Mouse (Mus musculus) hindbrain, embryonic 11.5 days (tissue): ENCODE results near the gene Pnkd. TPM values are rescaled to one million over a fixed set of nuclear protein-coding genes. Genes with fewer than 3 reads are reported as not detected.

Experiments used
- ATAC-seq: fragments of 200-750 bp; cut with Nextera tagmentation; 2 replicates; pipeline ENCODE4 v1.8.0; 2017; ENCODE audit warnings: mild to moderate bottlenecking, moderate TSS enrichment, moderate library complexity; ENCODE audit not compliant: low FRiP score
- DNase-seq: peaks from one replicate; pipeline ENCODE4 v3.0.0-alpha.2; 2015; ENCODE audit warnings: low spot score
- H3K27ac ChIP-seq: fragments of 300-500 bp; sonication (generic); 2 replicates; pipeline ENCODE4 v1.5.1; 2014; ENCODE audit warnings: mild to moderate bottlenecking, low read depth, low read length
- H3K27me3 ChIP-seq: fragments of 300-500 bp; sonication (generic); 2 replicates; pipeline ENCODE4 v1.6.1; 2014; ENCODE audit warnings: mild to moderate bottlenecking, low read length, moderate library complexity, mixed read lengths; ENCODE audit not compliant: control insufficient read depth, insufficient read depth
- H3K36me3 ChIP-seq: fragments of 300-500 bp; sonication (generic); 2 replicates; pipeline ENCODE4 v1.6.1; 2014; ENCODE audit warnings: mild to moderate bottlenecking, low read length, moderate library complexity, mixed read lengths; ENCODE audit not compliant: control insufficient read depth, insufficient read depth
- H3K4me1 ChIP-seq: fragments of 300-500 bp; sonication (generic); replicated peaks from 2 replicates; pipeline ENCODE4 v1.6.1; 2014; ENCODE audit warnings: low read length, mixed read lengths; ENCODE audit not compliant: control insufficient read depth, insufficient read depth
- H3K4me2 ChIP-seq: fragments of 300-500 bp; sonication (generic); replicated peaks from 2 replicates; pipeline ENCODE4 v1.6.1; 2014; ENCODE audit warnings: mild to moderate bottlenecking, low read depth, low read length
- H3K4me3 ChIP-seq: fragments of 300-500 bp; sonication (generic); 2 replicates; pipeline ENCODE4 v1.5.1; 2014; ENCODE audit warnings: low read depth, low read length
- H3K9ac ChIP-seq: fragments of 300-500 bp; sonication (generic); 2 replicates; pipeline ENCODE4 v1.6.1; 2014; ENCODE audit warnings: low read depth, low read length
- H3K9me3 ChIP-seq: fragments of 300-500 bp; sonication (generic); 2 replicates; pipeline ENCODE4 v1.6.1; 2016; ENCODE audit warnings: low read length; ENCODE audit not compliant: control insufficient read depth
- WGBS: fragments of 180-500 bp; shearing (Covaris S2); extraction: QIAGEN DNeasy Blood & Tissue Kit; methylation state at CpG from one replicate; pipeline ENCODE4 v1.1.7; 2014; 5-methylcytosine and 5-hydroxymethylcytosine counted together
- polyA plus RNA-seq: library from polyadenylated mRNA; unstranded; fragments of >200 nt; fragmentation: Nextera tagmentation; extraction: Ambion mirVana; gene quantifications from 2 replicates; pipeline ENCODE4 v1.2.1, GENCODE M21; 2014

Gene Pnkd
- 85.4 and 99.4 TPM in 2 replicates for polyA plus RNA-seq

GRCm38 (mm10) chr1:74284543-74285160 is at the start of gene Pnkd, which contains the start of gene Aamp:
TSS of gene Pnkd (plus strand) at chr1:74284930.
TSS of gene Aamp (minus strand) at chr1:74284738.
- DNase-seq = peak; percentile 100

GRCm38 (mm10) chr1:74235938-74236589 is 48.7 kb upstream of the Pnkd start, which contains the start of gene Arpc2:
TSS of gene Arpc2 (plus strand) at chr1:74236084.
- 2% methylated on average over 51 of the region's 55 CpGs for WGBS
- H3K9ac ChIP-seq = peak within 1 kb of the TSS; percentile 92
- ATAC-seq (peak; percentile 93), DNase-seq (peak; percentile 99)
- H3K9me3 ChIP-seq = no peaks in the 10 kb centered on the region
- no peaks in the 10 kb centered on the region for H3K27me3 ChIP-seq
- peak within 1 kb of the TSS; percentile 96 for H3K4me3 ChIP-seq
- H3K36me3 ChIP-seq = no peaks in the 10 kb centered on the region
- peak within 1 kb of the TSS; percentile 80 for H3K4me2 ChIP-seq
- no peaks in the 10 kb centered on the region; the same call in 1 of the 2 replicates for H3K4me1 ChIP-seq
- H3K27ac ChIP-seq = peak within 1 kb of the TSS; percentile 83

More at GRCm38 (mm10) chr1:74284543-74285160, at the start of gene Pnkd, which contains the start of gene Aamp:
- whole genome bisulfite sequencing = under 1% methylated on average over 56 of the region's 56 CpGs
- Histone ChIP-seq H3K4me3 (peak within 1 kb of the TSS; percentile 80), H3K9me3 (no peaks in the 10 kb centered on the region), H3K9ac (peak within 1 kb of the TSS; percentile 75), H3K4me1 (0 out of 2 replicates have a peak, but pooled peaks cover 8% of the 10 kb centered on the region), H3K4me2 (peak within 1 kb of the TSS; percentile 71), H3K36me3 (no peaks in the 10 kb centered on the region), H3K27ac (peak within 1 kb of the TSS; percentile 33; the same call in 1 of the 2 replicates), H3K27me3 (no peaks in the 10 kb centered on the region)
- ATAC-seq = peak; percentile 98

- Histone ChIP-seq H3K9ac (peak overlapping the region; percentile 92), H3K4me1 (no peaks in the 10 kb centered on the region; the same call in 1 of the 2 replicates), H3K36me3 (no peaks in the 10 kb centered on the region), H3K27ac (peak overlapping the region; percentile 83), H3K4me3 (peak overlapping the region; percentile 96), H3K27me3 (no peaks in the 10 kb centered on the region), H3K9me3 (no peaks in the 10 kb centered on the region), H3K4me2 (peak overlapping the region; percentile 80)
- WGBS = 2% methylated on average over 50 of the region's 57 CpGs
- ATAC-seq (peak; percentile 61), DNase-seq (peak; percentile 49)
Measured at GRCm38 (mm10) chr1:74236590-74237317, 48.0 kb upstream of the Pnkd start.

- DNase-seq (no peak), ATAC-seq (no peak)
- peak overlapping the region; percentile 92 for H3K9ac ChIP-seq
- H3K4me2 ChIP-seq = peak overlapping the region; percentile 80
- H3K9me3 ChIP-seq = no peaks in the 10 kb centered on the region
- no peaks in the 10 kb centered on the region for H3K27me3 ChIP-seq
- H3K4me1 ChIP-seq = no peaks in the 10 kb centered on the region; the same call in 1 of the 2 replicates
- 50% methylated on average over 5 of the region's 5 CpGs for WGBS
- no peaks in the 10 kb centered on the region for H3K36me3 ChIP-seq
- peak overlapping the region; percentile 96 for H3K4me3 ChIP-seq
- H3K27ac ChIP-seq = no peak overlapping the region
Measured at GRCm38 (mm10) chr1:74237671-74238070, 47.1 kb upstream of the Pnkd start.

GRCm38 (mm10) chr1:74238136-74238535 is 46.6 kb upstream of the Pnkd start:
- H3K9ac ChIP-seq = no peak overlapping the region
- WGBS = 73% methylated on average over 1 of the region's 1 CpGs
- no peaks in the 10 kb centered on the region for H3K36me3 ChIP-seq

GRCm38 (mm10) chr1:74239162-74239561 is 45.6 kb upstream of the Pnkd start:
- Histone ChIP-seq H3K9me3 (no peaks in the 10 kb centered on the region), H3K27me3 (no peaks in the 10 kb centered on the region), H3K4me1 (no peaks in the 10 kb centered on the region; the same call in 1 of the 2 replicates), H3K36me3 (no peaks in the 10 kb centered on the region), H3K27ac (no peak overlapping the region), H3K4me2 (no peak overlapping the region), H3K4me3 (no peak overlapping the region), H3K9ac (no peak overlapping the region)
- no peak for DNase-seq
- 81% methylated on average over 7 of the region's 7 CpGs for WGBS
- ATAC-seq = no peak

More at GRCm38 (mm10) chr1:74238136-74238535, 46.6 kb upstream of the Pnkd start:
- DNase-seq (no peak), ATAC-seq (no peak)
- Histone ChIP-seq H3K27me3 (no peaks in the 10 kb centered on the region), H3K9me3 (no peaks in the 10 kb centered on the region), H3K4me3 (peak overlapping the region; percentile 96; the same call in 1 of the 2 replicates), H3K4me1 (no peaks in the 10 kb centered on the region; the same call in 1 of the 2 replicates), H3K4me2 (peak overlapping the region; percentile 80; the same call in 1 of the 2 replicates), H3K27ac (no peak overlapping the region)

GRCm38 (mm10) chr1:74239618-74240017 is 45.1 kb upstream of the Pnkd start:
- Histone ChIP-seq H3K9me3 (no peaks in the 10 kb centered on the region), H3K4me3 (no peak overlapping the region), H3K4me2 (no peak overlapping the region), H3K27me3 (no peaks in the 10 kb centered on the region), H3K36me3 (no peaks in the 10 kb centered on the region), H3K9ac (no peak overlapping the region), H3K4me1 (no peaks in the 10 kb centered on the region; the same call in 1 of the 2 replicates), H3K27ac (no peak overlapping the region)
- DNase-seq (no peak), ATAC-seq (no peak)
- 79% methylated on average over 11 of the region's 11 CpGs for WGBS

- Histone ChIP-seq H3K4me1 (no peaks in the 10 kb centered on the region; the same call in 1 of the 2 replicates), H3K4me3 (no peak overlapping the region), H3K9me3 (no peaks in the 10 kb centered on the region), H3K9ac (no peak overlapping the region), H3K36me3 (no peaks in the 10 kb centered on the region), H3K4me2 (no peak overlapping the region), H3K27ac (no peak overlapping the region), H3K27me3 (no peaks in the 10 kb centered on the region)
- ATAC-seq (no peak), DNase-seq (no peak)
- WGBS = 87% methylated on average over 6 of the region's 6 CpGs
Measured at GRCm38 (mm10) chr1:74240311-74240710, 44.4 kb upstream of the Pnkd start.
